Mouse (Mus musculus) yolk sac, embryonic 10.5 days (tissue): ENCODE measurements around the gene Lrrc4c.

Experiments used
- DNase-seq: peaks from one replicate; pipeline ENCODE4 v3.0.0-alpha.2; 2017; ENCODE audit warnings: low spot score

The Lrrc4c gene

DNA sequence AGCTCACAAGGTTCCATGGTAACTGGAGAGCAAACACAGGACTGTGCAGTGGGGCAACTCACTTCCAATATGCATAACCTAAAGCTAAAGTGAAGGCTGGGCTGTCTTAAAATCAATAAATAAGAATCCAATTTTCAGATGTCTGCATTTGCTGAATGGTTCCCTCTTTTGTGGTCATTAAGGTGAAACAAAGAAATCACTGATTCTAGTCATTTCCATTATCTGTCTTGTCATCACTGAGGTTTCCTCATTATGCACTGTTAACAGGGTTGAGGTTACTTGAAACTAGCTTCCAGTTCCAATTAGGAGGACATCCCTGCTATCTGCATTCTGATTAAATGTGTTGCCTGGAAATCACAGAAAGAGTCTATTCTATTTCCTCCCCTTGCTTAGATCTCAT lies 1291.5 kb downstream of the Lrrc4c start:
- DNase-seq = no peak

DNA sequence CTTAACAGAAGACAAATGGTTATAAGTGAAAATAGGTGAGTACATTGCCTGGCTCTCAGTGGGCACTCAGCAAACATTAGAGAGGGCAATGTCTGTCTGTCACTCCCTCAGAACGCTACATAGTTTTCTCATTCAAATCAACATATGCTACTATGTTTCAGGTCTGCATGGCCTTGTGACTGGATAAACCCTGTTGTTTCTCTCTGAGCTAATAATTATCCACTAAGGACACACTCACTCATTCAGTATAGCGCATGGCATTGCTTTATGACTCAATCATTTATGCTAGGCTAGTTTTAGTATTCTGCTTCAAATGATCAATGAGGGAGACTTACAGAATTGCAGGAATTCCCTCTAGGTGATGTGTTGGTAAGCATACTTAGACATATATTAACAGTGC lies 1292.6 kb downstream of the Lrrc4c start:
- DNase-seq = no peak

DNA sequence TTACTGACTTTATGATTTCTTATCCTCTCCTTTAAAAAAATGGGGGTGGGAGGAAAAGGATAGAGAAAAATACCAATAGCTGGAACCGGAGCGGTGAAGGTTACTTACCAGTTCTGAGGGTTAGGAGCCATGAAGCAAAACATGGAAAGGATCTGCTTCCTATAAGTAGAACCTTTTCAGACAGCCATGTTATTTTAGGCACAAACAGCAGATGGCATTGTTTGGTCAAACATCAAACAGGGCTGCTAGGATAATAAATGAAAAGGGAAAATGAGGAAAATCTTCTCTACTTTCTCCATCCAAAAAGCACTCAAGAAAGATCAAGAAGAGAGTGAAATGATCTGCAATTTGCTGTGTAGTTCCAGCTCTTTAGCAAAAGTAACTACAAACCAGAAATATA lies 1296.8 kb downstream of the Lrrc4c start:
- no peak for DNase-seq

DNA sequence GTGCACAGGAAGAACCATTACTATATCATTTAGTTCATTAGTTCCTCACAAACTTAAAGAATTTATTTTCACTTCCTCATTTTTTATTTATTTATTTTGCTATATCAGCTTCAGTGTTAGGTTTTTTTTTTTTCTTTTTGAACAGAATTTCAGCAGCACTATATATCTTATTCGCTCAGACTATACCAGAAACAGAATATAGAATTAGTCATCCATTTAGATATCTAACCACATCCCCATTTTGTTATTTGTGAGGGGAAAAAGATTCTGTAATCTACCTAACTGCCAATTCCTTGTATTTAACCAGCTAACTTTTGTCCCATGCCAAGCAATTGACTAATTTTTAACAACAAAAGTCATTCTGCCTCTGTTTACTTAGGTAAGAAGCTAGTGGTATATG lies 1300.6 kb downstream of the Lrrc4c start:
- no peak for DNase-seq

DNA sequence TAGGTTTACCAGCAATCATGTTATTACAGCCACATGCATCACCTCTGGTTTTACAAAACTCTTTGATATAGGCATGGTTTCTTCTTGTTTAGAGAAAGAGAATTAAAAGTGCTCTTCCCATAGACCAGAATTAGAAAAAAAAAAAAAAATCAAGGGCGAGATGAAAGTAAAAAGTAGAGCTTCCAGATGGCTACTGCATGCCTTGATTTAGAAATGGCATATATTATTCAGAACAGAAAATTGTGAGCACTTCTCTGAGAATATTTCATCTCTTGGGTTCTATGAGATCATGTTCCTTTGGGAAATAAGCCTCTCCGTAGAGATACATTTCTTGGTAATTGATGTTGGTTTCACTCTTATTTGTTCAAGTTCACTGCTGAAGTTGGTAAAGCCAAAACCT lies 1322.0 kb downstream of the Lrrc4c start:
- DNase-seq = no peak

GRCm38 (mm10) chr2:97641661-97642060 lies 1323.7 kb downstream of the Lrrc4c start:
- no peak for DNase-seq

- no peak for DNase-seq
These were observed 1334.7 kb downstream of the Lrrc4c start for GRCm38 (mm10) chr2:97652711-97653110.
